Mouse (Mus musculus) layer of hippocampus, adult 11-12 months (tissue): Measurements from ENCODE around the gene Btla.

Experiments
- DNase-seq: peaks from one replicate; pipeline ENCODE4 v3.0.0; 2022; ENCODE audit warnings: low spot score

The Btla gene

DNA sequence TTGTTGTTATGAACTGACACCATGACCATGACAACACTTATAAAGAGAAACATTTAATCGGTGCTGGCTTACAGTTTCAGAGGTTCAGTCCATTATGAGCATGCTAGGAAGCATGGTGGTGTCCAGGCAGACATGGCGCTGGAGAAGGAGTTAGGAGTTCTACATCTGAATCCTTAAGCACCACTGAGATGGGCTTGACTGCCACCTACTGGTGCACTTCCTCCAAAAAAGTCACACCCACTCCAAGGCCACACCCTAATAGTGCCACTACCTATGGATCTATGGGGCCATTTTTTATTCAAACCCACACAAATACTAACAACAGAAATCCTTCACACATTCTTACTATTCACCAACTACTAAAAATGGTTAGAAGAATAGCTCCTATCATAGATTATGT is 35.5 kb downstream of the Btla start:
- DNase-seq = no peak

- no peak for DNase-seq
Observed at GRCm38 (mm10) chr16:45261321-45261720, 37.2 kb downstream of the Btla start.

- DNase-seq = no peak
Observed at GRCm38 (mm10) chr16:45262051-45262450, 37.9 kb downstream of the Btla start.

DNA sequence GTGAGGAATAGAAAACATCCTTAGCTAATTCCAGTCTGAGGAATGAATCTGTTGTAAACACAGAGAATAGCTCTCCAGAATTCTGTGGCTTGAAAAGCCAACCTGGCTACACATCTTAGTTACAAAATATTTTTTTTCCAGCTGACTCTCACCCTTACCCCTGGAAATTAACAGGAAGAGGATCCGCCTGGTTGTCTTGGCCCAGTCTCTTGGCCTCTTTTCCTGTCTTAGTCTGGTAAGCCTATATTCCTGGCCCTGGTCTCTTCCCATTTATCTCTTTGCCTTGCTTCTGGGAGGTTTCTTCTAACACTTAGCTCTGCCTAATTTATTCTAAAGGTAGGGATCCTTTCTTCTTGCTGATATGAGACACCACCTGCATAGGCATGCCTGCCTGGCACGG is 45.8 kb downstream of the Btla start:
- DNase-seq = no peak

DNA sequence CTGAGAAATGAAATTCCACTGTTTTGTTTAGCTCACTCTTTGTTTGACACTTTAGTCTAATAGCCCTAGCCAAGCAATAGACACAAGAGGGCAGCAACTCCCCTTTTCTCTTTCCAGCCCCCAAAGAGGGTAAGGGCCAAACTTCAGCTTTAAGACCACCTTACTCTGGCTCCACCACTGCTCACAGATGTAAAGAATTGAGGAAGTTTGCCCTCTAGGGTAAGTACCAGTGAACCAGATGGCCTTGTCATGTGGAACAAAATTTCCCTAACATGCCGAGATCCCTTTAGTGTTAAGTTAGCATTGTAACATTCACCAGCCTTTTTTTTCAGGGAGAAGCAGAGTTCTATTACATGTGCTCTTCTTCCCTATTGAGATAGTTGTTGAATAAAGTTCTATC is 59.0 kb downstream of the Btla start:
- DNase-seq = no peak

GRCm38 (mm10) chr16:45297806-45298205 is 73.7 kb downstream of the Btla start:
- no peak for DNase-seq
